Mouse (Mus musculus) lung, adult 2 months (tissue): ENCODE measurements at regions not wholly inside any gene's neighbourhood (a gene's known extent, or its start where the extent isn't known, plus 50 kb on each side); places are given as distances from the start of the nearest gene placed in this dataset.

Experiments
- DNase-seq: peaks from one replicate; pipeline ENCODE4 v3.0.0; 2022
- H3K4me1 ChIP-seq: fragments of 200-500 bp; 2 replicates; pipeline ENCODE4 v1.6.1; 2011; ENCODE audit warnings: low read length; ENCODE audit not compliant: control insufficient read depth, insufficient read depth
- H3K4me3 ChIP-seq: fragments of 200-500 bp; replicated peaks from 2 replicates; pipeline ENCODE3; 2011; ENCODE audit warnings: low read depth, mild to moderate bottlenecking, control low read depth, low read length; ENCODE audit errors: extremely low read depth
- CTCF ChIP-seq: fragments of 200-500 bp; IDR thresholded peaks from 2 replicates; pipeline ENCODE4 v1.5.1; 2011; ENCODE audit warnings: mild to moderate bottlenecking, low read length, control low read depth; ENCODE audit not compliant: insufficient read depth
- POLR2A ChIP-seq: fragments of 200-500 bp; IDR thresholded peaks from 2 replicates; pipeline ENCODE4 v1.6.1; 2011; ENCODE audit warnings: low read depth, mild to moderate bottlenecking, control low read depth, low read length, borderline replicate concordance; ENCODE audit errors: extremely low read depth
- WGBS: fragments of 180-500 bp; shearing (Covaris S2); methylation state at CpG from one replicate; pipeline ENCODE4 v1.1.7; 2018; 5-methylcytosine and 5-hydroxymethylcytosine counted together

GRCm38 (mm10) chr16:50075641-50076040 lies 275.3 kb downstream of the Cd47 start:
- Histone ChIP-seq H3K4me3 (no peak overlapping the region), H3K4me1 (no peaks in the 10 kb centered on the region)
- TF ChIP-seq POLR2A, result no peak
- no peak for TF ChIP-seq CTCF
- no peak for DNase-seq
- 83% methylated on average over 4 of the region's 4 CpGs for WGBS

GRCm38 (mm10) chr16:50081511-50081910 lies 281.2 kb downstream of the Cd47 start:
- Histone ChIP-seq H3K4me3 (no peak overlapping the region), H3K4me1 (no peaks in the 10 kb centered on the region)
- TF ChIP-seq CTCF (no peak), POLR2A (no peak)
- WGBS, result 35% methylated on average over 1 of the region's 1 CpGs
- no peak for DNase-seq

GRCm38 (mm10) chr16:50092318-50092717 lies 292.0 kb downstream of the Cd47 start:
- Histone ChIP-seq H3K4me1 (no peaks in the 10 kb centered on the region), H3K4me3 (no peak overlapping the region)
- no peak for TF ChIP-seq CTCF
- no peak for TF ChIP-seq POLR2A
- DNase-seq, result no peak
- 65% methylated on average over 1 of the region's 1 CpGs for WGBS

- Histone ChIP-seq H3K4me1 (no peaks in the 10 kb centered on the region), H3K4me3 (no peak overlapping the region)
- WGBS, result 69% methylated on average over 3 of the region's 3 CpGs
- no peak for DNase-seq
- no peak for TF ChIP-seq CTCF
- no peak for TF ChIP-seq POLR2A
These were observed 292.4 kb downstream of the Cd47 start for GRCm38 (mm10) chr16:50092780-50093179.

GRCm38 (mm10) chr16:50095858-50096551 lies 295.7 kb downstream of the Cd47 start:
- Histone ChIP-seq H3K4me1 (no peaks in the 10 kb centered on the region), H3K4me3 (no peak overlapping the region)
- 60% methylated on average over 6 of the region's 6 CpGs for WGBS
- DNase-seq, result no peak
- TF ChIP-seq CTCF, result no peak
- no peak for TF ChIP-seq POLR2A

- Histone ChIP-seq H3K4me3 (no peak overlapping the region), H3K4me1 (no peaks in the 10 kb centered on the region)
- no peak for DNase-seq
- 85% methylated on average over 2 of the region's 2 CpGs for WGBS
- no peak for TF ChIP-seq POLR2A
- TF ChIP-seq CTCF, result no peak
These were observed 296.2 kb downstream of the Cd47 start for GRCm38 (mm10) chr16:50096563-50096962.

- TF ChIP-seq CTCF, result no peak
- no peak for TF ChIP-seq POLR2A
- WGBS, result 60% methylated on average over 7 of the region's 7 CpGs
- Histone ChIP-seq H3K4me1 (no peaks in the 10 kb centered on the region), H3K4me3 (no peak overlapping the region)
- no peak for DNase-seq
These were observed 303.0 kb downstream of the Cd47 start for GRCm38 (mm10) chr16:50103340-50103739.

- WGBS, result 94% methylated on average over 7 of the region's 7 CpGs
- no peak for DNase-seq
- Histone ChIP-seq H3K4me3 (no peak overlapping the region), H3K4me1 (no peaks in the 10 kb centered on the region)
- 0 out of 2 replicates have a peak, but pooled peaks have one; percentile 11 for TF ChIP-seq CTCF
- no peak for TF ChIP-seq POLR2A
These were observed 314.0 kb downstream of the Bbx start for GRCm38 (mm10) chr16:50118150-50118549.

GRCm38 (mm10) chr16:50122460-50122859 lies 309.7 kb downstream of the Bbx start:
- H3K4me3 ChIP-seq, result no peak overlapping the region
- 61% methylated on average over 2 of the region's 2 CpGs for WGBS
- no peak for TF ChIP-seq POLR2A
- no peak for TF ChIP-seq CTCF
- DNase-seq, result no peak
- no peaks in the 10 kb centered on the region for H3K4me1 ChIP-seq

GRCm38 (mm10) chr16:50124646-50125045 lies 307.5 kb downstream of the Bbx start:
- TF ChIP-seq POLR2A (no peak), CTCF (no peak)
- WGBS, result 90% methylated on average over 4 of the region's 4 CpGs
- no peaks in the 10 kb centered on the region for H3K4me1 ChIP-seq
- no peak overlapping the region for H3K4me3 ChIP-seq
- DNase-seq, result no peak
